Mouse (Mus musculus) CH12.LX (cell line): ENCODE data around the gene 4930444G20Rik. TPM values are rescaled to one million over a fixed set of nuclear protein-coding genes. Genes with fewer than 3 reads are reported as not detected.

ENCODE experiments used
- DNase-seq: peaks from one replicate; pipeline ENCODE4 v3.0.0-alpha.2; 2013; ENCODE audit errors: extremely low read depth
- H3K27ac ChIP-seq: 2 replicates; pipeline ENCODE4 v1.5.1; 2012; ENCODE audit warnings: low read depth, mild to moderate bottlenecking, control low read depth, moderate library complexity; ENCODE audit not compliant: insufficient read depth
- H3K27me3 ChIP-seq: replicated peaks from 2 replicates; pipeline ENCODE3; 2012; ENCODE audit warnings: inconsistent platforms
- H3K36me3 ChIP-seq, 2 experiments: replicated peaks in 1 of 2; 2 replicates each; pipeline versions ENCODE3 to v1.6.1; 2012; ENCODE audit warnings: inconsistent platforms in 1 of 2, low read length in 1 of 2, mild to moderate bottlenecking in 1 of 2, mixed read lengths in 1 of 2, moderate library complexity in 1 of 2; ENCODE audit not compliant: control insufficient read depth in 1 of 2, insufficient read depth in 1 of 2
- H3K4me1 ChIP-seq, 2 experiments: 2 replicates each; pipeline ENCODE4 v1.6.1; 2012; ENCODE audit warnings: inconsistent platforms in 1 of 2, moderate library complexity in 1 of 2; ENCODE audit not compliant: insufficient read depth in 2 of 2, control insufficient read depth in 1 of 2
- H3K4me2 ChIP-seq: 2 replicates; pipeline ENCODE4 v1.6.1; 2012; ENCODE audit warnings: low read depth, mild to moderate bottlenecking, control low read depth; ENCODE audit not compliant: poor library complexity, insufficient read depth, severe bottlenecking
- H3K4me3 ChIP-seq, 3 experiments: fragments of 150-350 bp in 1 of 3; sonication (generic) in 1 of 3; replicated peaks in 1 of 3; 2 replicates each; pipeline versions ENCODE3 to v1.5.1; 2011 to 2012; ENCODE audit warnings: low read depth in 2 of 3, low read length in 2 of 3, mild to moderate bottlenecking in 2 of 3, moderate library complexity in 2 of 3, control low read depth in 1 of 3, improper control_type of control experiment in 1 of 3, inconsistent platforms in 1 of 3, mixed read lengths in 1 of 3; ENCODE audit not compliant: poor library complexity in 1 of 3
- H3K79me2 ChIP-seq: replicated peaks from 2 replicates; pipeline ENCODE4 v1.6.1; 2012; ENCODE audit warnings: mild to moderate bottlenecking, moderate library complexity; ENCODE audit not compliant: control insufficient read depth, poor library complexity, insufficient read depth, severe bottlenecking; ENCODE audit errors: extremely low read depth
- H3K9ac ChIP-seq: 2 replicates; pipeline ENCODE4 v1.6.1; 2012; ENCODE audit warnings: low read depth, mild to moderate bottlenecking, control low read depth, moderate library complexity; ENCODE audit not compliant: insufficient read depth
- H3K9me3 ChIP-seq: replicated peaks from 2 replicates; pipeline ENCODE3; 2012; ENCODE audit warnings: low read length, inconsistent platforms, mixed read lengths
- CHD1 ChIP-seq: IDR thresholded peaks from 2 replicates; pipeline ENCODE4 v1.6.1; 2012; ENCODE audit warnings: low read depth, low read length, improper control_type of control experiment, inconsistent platforms
- ELF1 ChIP-seq: IDR thresholded peaks from 2 replicates; pipeline ENCODE4 v1.6.1; 2014; ENCODE audit warnings: low read depth, mild to moderate bottlenecking, inconsistent platforms, low read length, improper control_type of control experiment
- HCFC1 ChIP-seq: IDR thresholded peaks from 2 replicates; pipeline ENCODE4 v1.6.1; 2012; ENCODE audit warnings: low read depth, mild to moderate bottlenecking, inconsistent platforms, low read length, improper control_type of control experiment
- IRF4 ChIP-seq: IDR thresholded peaks from 2 replicates; pipeline ENCODE4 v1.6.1; 2014; ENCODE audit warnings: low read depth, mild to moderate bottlenecking, inconsistent platforms, low read length, improper control_type of control experiment
- JUN ChIP-seq: IDR thresholded peaks from 2 replicates; pipeline ENCODE4 v1.6.1; 2011; ENCODE audit warnings: low read depth, mild to moderate bottlenecking, low read length, improper control_type of control experiment, moderate library complexity; ENCODE audit not compliant: insufficient read depth
- JUND ChIP-seq: conservative IDR thresholded peaks from 2 replicates; pipeline ENCODE4 v1.6.1; 2011; ENCODE audit warnings: low read depth, low read length, improper control_type of control experiment
- KAT2A ChIP-seq: IDR thresholded peaks from 2 replicates; pipeline ENCODE4 v1.6.1; 2012; ENCODE audit warnings: low read length, improper control_type of control experiment, inconsistent platforms; ENCODE audit not compliant: insufficient replicate concordance
- MXI1 ChIP-seq: IDR thresholded peaks from 2 replicates; pipeline ENCODE4 v1.6.1; 2011; ENCODE audit warnings: mild to moderate bottlenecking, low read depth, low read length, improper control_type of control experiment
- MYC ChIP-seq: IDR thresholded peaks from 2 replicates; pipeline ENCODE4 v1.6.1; 2011; ENCODE audit warnings: low read depth, mild to moderate bottlenecking, improper control_type of control experiment, low read length
- NRF1 ChIP-seq: IDR thresholded peaks from 2 replicates; pipeline ENCODE4 v1.6.1; 2014; ENCODE audit warnings: low read depth, mild to moderate bottlenecking, inconsistent platforms, low read length, improper control_type of control experiment, moderate library complexity
- PAX5 ChIP-seq: IDR thresholded peaks from 2 replicates; pipeline ENCODE4 v1.6.1; 2012; ENCODE audit warnings: low read length, inconsistent platforms, mixed read lengths
- SMC3 ChIP-seq: IDR thresholded peaks from 2 replicates; pipeline ENCODE4 v1.6.1; 2011; ENCODE audit warnings: low read depth, low read length, improper control_type of control experiment
- TBP ChIP-seq: conservative IDR thresholded peaks from 2 replicates; pipeline ENCODE4 v1.6.1; 2011; ENCODE audit warnings: low read depth, low read length, improper control_type of control experiment
- USF1 ChIP-seq: IDR thresholded peaks from 2 replicates; pipeline ENCODE4 v1.6.1; 2014; ENCODE audit warnings: low read depth, mild to moderate bottlenecking, inconsistent platforms, low read length, improper control_type of control experiment
- USF2 ChIP-seq: conservative IDR thresholded peaks from 2 replicates; pipeline ENCODE4 v1.6.1; 2011; ENCODE audit warnings: low read depth, low read length, improper control_type of control experiment
- ZNF384 ChIP-seq: IDR thresholded peaks from 2 replicates; pipeline ENCODE4 v1.6.1; 2012; ENCODE audit warnings: low read depth, low read length, improper control_type of control experiment, inconsistent platforms
- dilution Hi-C: fragments of 300-500 bp; cut with MboI; formaldehyde crosslinking; loops from 2 replicates; pipeline ENCODE4 v1.14.3; 2020; ENCODE audit warnings: low sequenced_read_pairs; ENCODE audit not compliant: extremely low pct_unique_long_range_greater_than_20kb, extremely low pct_ligation_motif_present
- in situ Hi-C: fragments of 300-500 bp; cut with MboI; formaldehyde crosslinking; loops from 3 replicates; pipeline ENCODE4 v1.14.3; 2019; ENCODE audit warnings: low sequenced_read_pairs, low pct_ligation_motif_present, low pct_unique_long_range_greater_than_20kb, mixed read lengths
- polyA plus RNA-seq: library from polyadenylated mRNA; unstranded; fragments of >175 nt; gene quantifications from 2 replicates; pipeline ENCODE4 v1.2.1, GENCODE M21; 2012; ENCODE audit warnings: low read depth; ENCODE audit not compliant: insufficient read length
- total RNA-seq, 2 experiments: library from RNA; depleted of rRNA; stranded (reverse); fragments of 300-350 nt in 1 of 2; fragments of >200 nt in 1 of 2; gene quantifications; 2 replicates each; pipeline ENCODE4 v1.2.3; 2012 to 2014

Gene 4930444G20Rik
- total and polyA plus RNA-seq, 3 experiments = not detected

DNA sequence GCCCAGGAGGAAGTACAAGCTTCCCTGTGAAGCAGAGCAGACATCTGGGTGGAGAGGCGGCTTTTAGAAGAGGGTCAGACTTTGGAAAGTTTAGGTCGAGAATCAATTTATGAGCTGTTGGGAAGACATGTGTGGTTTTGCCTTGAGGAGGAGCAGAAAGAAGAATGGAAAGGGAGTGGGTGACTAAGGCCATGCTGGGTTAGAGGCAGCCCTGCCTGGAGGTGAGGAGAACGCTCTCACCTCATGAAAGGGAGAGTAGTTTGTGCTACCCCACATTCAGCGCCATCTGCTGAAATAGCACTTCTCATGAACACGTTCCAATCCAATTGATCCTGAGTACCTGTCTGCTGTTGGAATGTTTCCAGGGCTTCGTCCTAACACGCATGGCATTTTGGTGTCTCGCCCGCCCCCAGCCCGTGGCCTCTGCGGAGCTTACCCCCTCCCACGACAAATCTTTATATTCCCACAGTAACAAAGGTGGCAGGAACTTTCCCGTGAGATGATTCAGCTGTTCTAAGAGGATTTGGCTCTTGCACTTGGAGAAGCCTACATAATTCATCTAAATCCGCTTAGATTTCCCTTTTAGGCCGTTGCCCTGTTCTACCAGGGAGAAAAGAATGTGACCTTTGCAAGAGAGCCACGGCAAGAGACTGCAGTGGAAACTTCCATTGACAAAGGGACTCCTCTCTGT lies 50.3 kb downstream of the 4930444G20Rik start:
- no peak overlapping the region for H3K4me3 ChIP-seq
- no peak overlapping the region for H3K9ac ChIP-seq
- DNase-seq = no peak
- H3K27me3 ChIP-seq = no peaks in the 10 kb centered on the region
- no peaks in the 10 kb centered on the region for H3K36me3 ChIP-seq
- H3K27ac ChIP-seq = no peak overlapping the region
- in situ Hi-C loops = no loop called here
- H3K9me3 ChIP-seq = no peaks in the 10 kb centered on the region
- TF ChIP-seq IRF4 = no peak
- TF ChIP-seq ELF1 = no peak
- TF ChIP-seq ZNF384 = no peak
- TF ChIP-seq JUND = no peak
- no peak for TF ChIP-seq JUN
- no peak for TF ChIP-seq CHD1
- TF ChIP-seq NRF1 = no peak
- TF ChIP-seq SMC3 = no peak
- no peak for TF ChIP-seq TBP
- TF ChIP-seq MXI1 = no peak
- TF ChIP-seq USF2 = no peak
- no peak for TF ChIP-seq HCFC1
- no peak for TF ChIP-seq PAX5
- no peak for TF ChIP-seq KAT2A
- TF ChIP-seq USF1 = no peak
- no peak for TF ChIP-seq MYC
- TF ChIP-seq, all 38 proteins: peak for 0
- H3K79me2 ChIP-seq = no peaks in the 10 kb centered on the region
- no peaks in the 10 kb centered on the region for H3K4me1 ChIP-seq
- dilution Hi-C loops = no loop called here
- no peak overlapping the region for H3K4me2 ChIP-seq

Other genes with a start within 250 kb of the 4930444G20Rik start
- gene Sgk1, start 185.9 kb downstream of the 4930444G20Rik start, total RNA-seq (2012; rRNA removed) = 0.76 and 0.97 TPM in 2 replicates
- 16.0 and 16.1 TPM in 2 replicates for gene Sgk1, start 185.9 kb downstream of the 4930444G20Rik start, total RNA-seq (2014; rRNA removed)
- gene Sgk1, start 185.9 kb downstream of the 4930444G20Rik start, polyA plus RNA-seq = 4.3 and 4.6 TPM in 2 replicates
- 6.8 and 7.5 TPM in 2 replicates for gene E030030I06Rik, start 81.2 kb upstream of the 4930444G20Rik start, total RNA-seq (2012; rRNA removed)
- 1.4 and 3.5 TPM in 2 replicates for gene E030030I06Rik, start 81.2 kb upstream of the 4930444G20Rik start, total RNA-seq (2014; rRNA removed)
- gene E030030I06Rik, start 81.2 kb upstream of the 4930444G20Rik start, polyA plus RNA-seq = 4.2 and 5.9 TPM in 2 replicates
- 0.13 and 0.64 TPM in 2 replicates for gene Raet1e, start 90.5 kb upstream of the 4930444G20Rik start, total RNA-seq (2012; rRNA removed)
- 0.62 and 0.85 TPM in 2 replicates for gene Raet1e, start 90.5 kb upstream of the 4930444G20Rik start, total RNA-seq (2014; rRNA removed)
- gene Raet1e, start 90.5 kb upstream of the 4930444G20Rik start, polyA plus RNA-seq = 1.2 TPM in 2 replicates
- not detected in 2 replicates for gene H60b, start 90.5 kb upstream of the 4930444G20Rik start, total RNA-seq (2012; rRNA removed)
- not detected in 2 replicates for gene H60b, start 90.5 kb upstream of the 4930444G20Rik start, total RNA-seq (2014; rRNA removed)
- 0.25 TPM in 1 of 2 replicates, not detected in the other for gene H60b, start 90.5 kb upstream of the 4930444G20Rik start, polyA plus RNA-seq